Mouse (Mus musculus) stomach, postnatal 0 days (tissue): ENCODE measurements around the gene Sort1.

Source experiments
- CTCF ChIP-seq: IDR thresholded peaks from 2 replicates; pipeline ENCODE4 v1.5.1; 2016; ENCODE audit warnings: antibody characterized with exemption, low read depth, mild to moderate bottlenecking, moderate library complexity
- EP300 ChIP-seq: optimal IDR thresholded peaks from 2 replicates; pipeline ENCODE3; 2016; ENCODE audit warnings: antibody characterized with exemption

GRCm38 (mm10) chr3:108325521-108325920 lies 41.6 kb downstream of the Sort1 start:
- TF ChIP-seq CTCF, result no peak
- TF ChIP-seq EP300, result no peak
